Mouse (Mus musculus): ENCODE data around the gene Nploc4. TPM values are rescaled to one million over a fixed set of nuclear protein-coding genes. Genes with fewer than 3 reads are reported as not detected.
A peak's percentile ranks its signal among the peaks of the same experiment; 100 is the strongest.

Gene Nploc4
- polyA plus RNA-seq, 1 experiment from 2014 or later: 49.8 TPM

Small RNA genes within 50 kb of the gene (microRNA-seq; reads per million reads assigned to microRNA genes)
- gene Gm23419 (not detected), gene Mir6935 (2.6 reads per million, percentile 5 among the genes with 10 or more reads in this experiment)

Other genes with a start within 250 kb of the Nploc4 start
- 18.3 and 18.5 TPM in 2 replicates for gene Bahcc1, start 204.8 kb downstream of the Nploc4 start, polyA plus RNA-seq (2016; fragmentation: Nextera tagmentation; extraction: Ambion mirVana)
- gene Actg1, start 89.2 kb downstream of the Nploc4 start, polyA plus RNA-seq (2016; fragmentation: Nextera tagmentation; extraction: Ambion mirVana): 2,805 and 2,814 TPM in 2 replicates
- gene Fscn2, start 76.2 kb downstream of the Nploc4 start, polyA plus RNA-seq (2016; fragmentation: Nextera tagmentation; extraction: Ambion mirVana): 0.64 TPM in 2 replicates
- gene Faap100, start 58.9 kb downstream of the Nploc4 start, polyA plus RNA-seq (2016; fragmentation: Nextera tagmentation; extraction: Ambion mirVana): 38.0 and 40.0 TPM in 2 replicates
- not detected in 2 replicates for gene Tspan10, start 4.9 kb upstream of the Nploc4 start, polyA plus RNA-seq (2016; fragmentation: Nextera tagmentation; extraction: Ambion mirVana)
- 0.20 TPM in 1 of 2 replicates, not detected in the other for gene Pde6g, start 15.8 kb upstream of the Nploc4 start, polyA plus RNA-seq (2016; fragmentation: Nextera tagmentation; extraction: Ambion mirVana)
- gene Oxld1, start 20.4 kb upstream of the Nploc4 start, polyA plus RNA-seq (2016; fragmentation: Nextera tagmentation; extraction: Ambion mirVana): 10.4 and 13.2 TPM in 2 replicates
- gene Ccdc137, start 20.4 kb upstream of the Nploc4 start, polyA plus RNA-seq (2016; fragmentation: Nextera tagmentation; extraction: Ambion mirVana): 47.8 and 52.4 TPM in 2 replicates
- 58.5 and 58.9 TPM in 2 replicates for gene Arl16, start 29.9 kb upstream of the Nploc4 start, polyA plus RNA-seq (2016; fragmentation: Nextera tagmentation; extraction: Ambion mirVana)
- 135 and 139 TPM in 2 replicates for gene Mrpl12, start 46.9 kb upstream of the Nploc4 start, polyA plus RNA-seq (2016; fragmentation: Nextera tagmentation; extraction: Ambion mirVana)
- 54.6 and 59.8 TPM in 2 replicates for gene Slc25a10, start 54.1 kb upstream of the Nploc4 start, polyA plus RNA-seq (2016; fragmentation: Nextera tagmentation; extraction: Ambion mirVana)
- gene Gcgr, start 93.0 kb upstream of the Nploc4 start, polyA plus RNA-seq (2016; fragmentation: Nextera tagmentation; extraction: Ambion mirVana): 3.8 and 4.0 TPM in 2 replicates
- 221 and 229 TPM in 2 replicates for gene Mcrip1, start 112.0 kb upstream of the Nploc4 start, polyA plus RNA-seq (2016; fragmentation: Nextera tagmentation; extraction: Ambion mirVana)
- gene Ppp1r27, start 113.4 kb upstream of the Nploc4 start, polyA plus RNA-seq (2016; fragmentation: Nextera tagmentation; extraction: Ambion mirVana): not detected in 2 replicates
- 620 and 631 TPM in 2 replicates for gene P4hb, start 135.5 kb upstream of the Nploc4 start, polyA plus RNA-seq (2016; fragmentation: Nextera tagmentation; extraction: Ambion mirVana)
- gene Arhgdia, start 143.9 kb upstream of the Nploc4 start, polyA plus RNA-seq (2016; fragmentation: Nextera tagmentation; extraction: Ambion mirVana): 484 and 518 TPM in 2 replicates
- 671 and 778 TPM in 2 replicates for gene Alyref, start 160.7 kb upstream of the Nploc4 start, polyA plus RNA-seq (2016; fragmentation: Nextera tagmentation; extraction: Ambion mirVana)
- gene Anapc11, start 160.7 kb upstream of the Nploc4 start, polyA plus RNA-seq (2016; fragmentation: Nextera tagmentation; extraction: Ambion mirVana): 202 and 203 TPM in 2 replicates
- gene Npb, start 170.8 kb upstream of the Nploc4 start, polyA plus RNA-seq (2016; fragmentation: Nextera tagmentation; extraction: Ambion mirVana): 0.65 and 0.95 TPM in 2 replicates
- 143 and 156 TPM in 2 replicates for gene Pcyt2, start 180.2 kb upstream of the Nploc4 start, polyA plus RNA-seq (2016; fragmentation: Nextera tagmentation; extraction: Ambion mirVana)
- 29.5 and 29.9 TPM in 2 replicates for gene Sirt7, start 187.5 kb upstream of the Nploc4 start, polyA plus RNA-seq (2016; fragmentation: Nextera tagmentation; extraction: Ambion mirVana)
- gene Mafg, start 195.9 kb upstream of the Nploc4 start, polyA plus RNA-seq (2016; fragmentation: Nextera tagmentation; extraction: Ambion mirVana): 28.8 and 29.9 TPM in 2 replicates
- 29.9 and 34.3 TPM in 2 replicates for gene Pycr1, start 206.1 kb upstream of the Nploc4 start, polyA plus RNA-seq (2016; fragmentation: Nextera tagmentation; extraction: Ambion mirVana)
- 0.36 and 0.68 TPM in 2 replicates for gene Myadml2, start 210.4 kb upstream of the Nploc4 start, polyA plus RNA-seq (2016; fragmentation: Nextera tagmentation; extraction: Ambion mirVana)
- 8.8 and 12.6 TPM in 2 replicates for gene Notum, start 223.5 kb upstream of the Nploc4 start, polyA plus RNA-seq (2016; fragmentation: Nextera tagmentation; extraction: Ambion mirVana)
- gene Aspscr1, start 235.3 kb upstream of the Nploc4 start, polyA plus RNA-seq (2016; fragmentation: Nextera tagmentation; extraction: Ambion mirVana): 142 and 149 TPM in 2 replicates